Mouse (Mus musculus): ENCODE results near the gene Mbnl2. TPM values are rescaled to one million over a fixed set of nuclear protein-coding genes. Genes with fewer than 3 reads are reported as not detected.
A peak's percentile ranks its signal among the peaks of the same experiment; 100 is the strongest.

Gene Mbnl2
- polyA plus RNA-seq, 1 experiment from 2014 or later: 35.1 TPM

DNA sequence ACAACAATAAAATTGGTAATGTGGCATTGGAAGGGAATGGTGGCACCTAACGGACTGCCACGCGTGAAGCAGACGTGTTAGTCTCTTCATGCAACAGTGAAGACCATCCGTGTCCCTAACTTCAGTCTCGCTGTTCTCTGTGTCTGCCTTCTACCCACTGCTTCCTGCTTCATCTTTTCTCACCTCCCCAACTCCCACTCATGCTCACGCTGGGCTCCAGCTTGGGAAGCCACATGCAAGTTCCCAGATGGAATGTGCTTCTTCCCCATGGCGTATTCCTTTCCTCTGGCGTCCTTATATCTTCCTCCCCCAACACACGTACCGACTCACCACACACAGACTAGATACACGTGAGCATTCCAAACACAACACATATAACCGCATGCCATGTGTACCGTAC lies 99.3 kb downstream of the Mbnl2 start:
- 95% methylated on average over 14 of the region's 14 CpGs for WGBS
- Histone ChIP-seq H3K9ac (no peak overlapping the region), H3K27me3 (replicated peaks) (no peaks in the 10 kb centered on the region), H3K4me2 (replicated peaks) (no peak overlapping the region), H3K4me1 (no peaks in the 10 kb centered on the region), H3K9me3 (no peaks in the 10 kb centered on the region), H3K36me3 (no peaks in the 10 kb centered on the region), H3K27ac (no peak overlapping the region), H3K4me3 (no peak overlapping the region)
- ATAC-seq (ENCODE audit: low FRiP score, low read depth): no peak

DNA sequence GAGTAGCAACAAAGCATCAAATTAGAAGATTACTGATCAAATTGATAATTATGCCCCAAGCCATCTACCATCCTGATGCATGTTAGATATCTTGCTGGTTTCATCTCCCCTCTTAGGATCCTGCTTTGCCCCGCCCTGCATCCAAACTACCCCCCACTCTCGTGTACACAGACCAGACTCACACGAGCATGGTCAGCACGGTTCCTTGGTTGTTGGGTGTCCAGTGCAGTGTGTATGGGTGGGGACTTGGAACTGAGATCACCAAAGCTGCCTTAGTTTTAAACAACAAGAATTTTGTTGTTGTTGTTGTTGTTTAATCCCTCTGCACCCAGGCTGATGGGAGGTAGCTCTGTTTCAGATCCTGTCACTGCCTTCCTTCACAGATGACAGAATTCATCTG lies 101.7 kb downstream of the Mbnl2 start:
- Histone ChIP-seq H3K9me3 (no peaks in the 10 kb centered on the region), H3K4me1 (no peaks in the 10 kb centered on the region), H3K36me3 (no peaks in the 10 kb centered on the region)

DNA sequence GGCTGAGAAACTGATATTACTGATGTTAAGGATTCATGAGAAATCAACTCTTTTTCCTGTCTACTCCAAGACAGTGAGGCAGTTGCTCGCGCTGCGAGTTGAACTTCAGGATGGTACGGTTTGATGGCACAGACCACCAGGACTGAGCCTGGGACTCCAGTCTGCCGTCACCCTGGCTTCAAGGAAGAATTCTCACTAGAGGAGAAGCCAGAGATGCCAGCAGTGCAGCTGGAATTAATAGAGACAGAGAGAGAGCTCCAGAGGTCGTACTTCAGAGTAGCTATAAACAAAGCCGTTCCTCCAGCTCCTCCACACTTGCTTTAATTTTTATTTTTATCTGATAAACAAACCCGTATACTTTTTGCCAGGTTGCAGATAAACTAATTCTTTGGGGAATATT lies 102.5 kb downstream of the Mbnl2 start:
- no peak overlapping the region for H3K27ac ChIP-seq
- no peak overlapping the region for H3K4me2 ChIP-seq (replicated peaks)
- H3K27me3 ChIP-seq (replicated peaks): no peaks in the 10 kb centered on the region
- WGBS: 82% methylated on average over 8 of the region's 8 CpGs
- H3K9ac ChIP-seq: no peak overlapping the region
- no peak for ATAC-seq (ENCODE audit: low FRiP score, low read depth)
- H3K4me1 ChIP-seq: no peaks in the 10 kb centered on the region
- H3K36me3 ChIP-seq: no peaks in the 10 kb centered on the region
- no peaks in the 10 kb centered on the region for H3K9me3 ChIP-seq
- no peak overlapping the region for H3K4me3 ChIP-seq

More for the DNA sequence above, 101.7 kb downstream of the Mbnl2 start:
- Histone ChIP-seq H3K27ac (no peak overlapping the region), H3K27me3 (replicated peaks) (no peaks in the 10 kb centered on the region), H3K9ac (no peak overlapping the region), H3K4me2 (replicated peaks) (no peak overlapping the region), H3K4me3 (no peak overlapping the region)
- WGBS: 91% methylated on average over 4 of the region's 4 CpGs
- no peak for ATAC-seq (ENCODE audit: low FRiP score, low read depth)

DNA sequence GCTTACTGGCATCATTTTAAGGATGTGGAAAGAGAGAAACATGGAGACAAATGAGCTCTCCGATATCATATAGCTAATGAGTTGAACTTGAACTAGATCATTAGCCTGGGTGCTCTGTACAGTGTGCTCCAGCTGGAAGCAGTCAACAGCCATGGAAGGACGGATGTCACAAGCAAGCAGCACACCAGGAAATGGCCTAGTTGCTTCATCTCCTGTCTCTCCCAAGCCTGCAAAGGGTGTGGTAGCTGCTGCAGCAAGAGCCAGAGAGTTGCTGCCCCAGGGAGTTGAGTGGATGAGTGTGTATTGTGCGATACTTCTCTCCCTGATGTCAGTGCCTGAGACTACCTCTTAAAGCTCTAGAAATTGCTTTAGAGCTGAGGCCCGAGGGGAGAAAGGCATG lies 104.2 kb downstream of the Mbnl2 start:
- Histone ChIP-seq H3K9me3 (no peaks in the 10 kb centered on the region), H3K4me2 (replicated peaks) (no peak overlapping the region), H3K4me1 (no peaks in the 10 kb centered on the region), H3K27me3 (replicated peaks) (no peaks in the 10 kb centered on the region), H3K9ac (no peak overlapping the region), H3K27ac (no peak overlapping the region), H3K36me3 (no peaks in the 10 kb centered on the region), H3K4me3 (no peak overlapping the region)
- WGBS: 79% methylated on average over 4 of the region's 4 CpGs
- ATAC-seq (ENCODE audit: low FRiP score, low read depth): no peak

DNA sequence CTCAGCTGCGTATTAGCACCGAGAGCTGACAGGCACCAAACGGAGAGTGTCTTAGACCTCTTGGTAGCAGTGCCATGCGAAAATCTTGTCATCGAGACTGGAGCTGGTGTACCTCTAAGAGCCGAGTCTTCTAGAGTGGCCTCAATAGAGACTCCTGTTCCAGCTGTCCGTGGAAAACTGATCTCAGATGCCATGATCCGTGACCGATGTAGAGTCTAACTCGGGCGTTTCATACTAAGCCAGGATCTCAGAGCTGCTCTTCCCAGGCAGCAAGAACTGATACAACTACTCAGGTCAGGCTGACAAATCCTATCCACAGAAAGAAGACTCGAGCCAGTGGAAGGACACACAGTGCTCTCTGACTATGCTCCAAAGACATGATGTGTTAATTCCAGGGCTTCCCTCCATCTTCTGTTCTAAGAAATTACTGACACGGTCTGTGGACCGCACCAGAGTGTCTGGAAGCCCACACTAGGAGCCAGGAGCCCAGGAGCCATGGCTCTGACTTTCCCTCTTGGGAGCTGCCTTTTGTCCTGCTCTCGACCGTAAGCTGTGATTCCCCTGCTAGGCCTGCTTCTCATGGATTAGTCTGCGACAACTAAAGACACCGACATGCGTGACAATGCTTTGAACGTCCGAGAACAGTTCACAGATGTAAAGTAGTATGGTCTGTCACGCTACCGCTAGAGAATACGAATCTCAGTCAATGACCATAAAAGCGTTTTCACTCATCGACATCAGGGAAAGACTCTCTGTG lies 106.1 kb downstream of the Mbnl2 start:
- Histone ChIP-seq H3K9me3 (no peaks in the 10 kb centered on the region), H3K27me3 (replicated peaks) (no peaks in the 10 kb centered on the region), H3K27ac (no peak overlapping the region), H3K9ac (no peak overlapping the region), H3K36me3 (no peaks in the 10 kb centered on the region), H3K4me2 (replicated peaks) (no peak overlapping the region), H3K4me3 (no peak overlapping the region), H3K4me1 (no peaks in the 10 kb centered on the region)
- WGBS: 84% methylated on average over 26 of the region's 26 CpGs
- no peak for ATAC-seq (ENCODE audit: low FRiP score, low read depth)

DNA sequence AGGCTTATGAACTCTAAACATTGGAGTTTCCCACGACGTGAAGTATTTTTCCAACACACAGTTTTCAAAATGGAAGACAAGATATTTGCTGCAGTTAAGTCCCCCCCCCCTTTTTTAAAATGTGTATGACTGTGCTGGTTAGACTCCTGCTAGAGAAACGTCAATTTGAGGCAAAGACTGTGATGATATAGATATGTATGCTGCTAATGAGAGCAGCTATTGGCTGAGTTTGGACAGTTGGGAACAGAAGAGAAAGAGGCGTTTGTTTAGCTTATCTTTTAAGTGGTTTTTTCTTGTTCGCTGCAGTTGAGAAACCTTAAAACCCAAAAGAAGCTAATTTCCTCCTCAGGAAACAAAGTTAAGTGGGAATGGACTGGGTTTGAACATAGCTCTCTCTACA lies 106.7 kb downstream of the Mbnl2 start:
- ATAC-seq (ENCODE audit: low FRiP score, low read depth): no peak
- no peak overlapping the region for H3K4me2 ChIP-seq (replicated peaks)
- H3K27me3 ChIP-seq (replicated peaks): no peaks in the 10 kb centered on the region
- no peaks in the 10 kb centered on the region for H3K9me3 ChIP-seq
- H3K9ac ChIP-seq: no peak overlapping the region
- no peaks in the 10 kb centered on the region for H3K36me3 ChIP-seq
- H3K27ac ChIP-seq: no peak overlapping the region
- H3K4me1 ChIP-seq: no peaks in the 10 kb centered on the region
- 89% methylated on average over 5 of the region's 5 CpGs for WGBS
- no peak overlapping the region for H3K4me3 ChIP-seq

DNA sequence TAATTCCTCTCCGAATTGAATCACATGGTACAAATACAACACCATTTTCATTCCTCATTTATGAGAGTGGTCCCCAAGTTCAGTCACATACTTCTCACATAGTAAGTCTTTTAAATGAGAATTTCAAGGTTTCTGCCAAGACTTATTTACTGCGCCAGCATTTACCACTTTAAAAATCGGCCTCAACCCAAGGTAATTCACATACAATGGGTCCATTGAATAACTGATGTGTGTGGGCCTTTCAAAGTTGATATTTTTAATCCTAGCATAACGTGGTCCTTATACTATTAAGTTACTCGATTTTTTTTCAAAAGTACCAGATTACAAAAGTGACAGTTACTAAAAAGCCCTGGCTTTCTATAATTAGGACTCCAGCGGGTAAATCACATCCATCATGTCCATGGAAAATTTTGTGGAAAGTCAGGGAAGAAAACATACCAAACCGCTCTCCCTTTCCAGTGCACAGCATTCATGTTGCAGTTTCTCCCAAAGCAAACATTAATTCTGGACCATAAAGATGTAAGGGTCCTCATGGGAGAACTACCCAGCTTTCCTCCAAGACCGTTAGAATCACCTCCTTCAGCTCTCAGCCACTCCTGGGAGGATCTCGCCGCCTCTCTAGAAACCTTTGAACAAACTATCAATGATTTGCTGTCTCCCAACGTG lies 107.8 kb downstream of the Mbnl2 start:
- Histone ChIP-seq H3K27ac (no peak overlapping the region), H3K4me2 (replicated peaks) (no peak overlapping the region), H3K9ac (no peak overlapping the region), H3K36me3 (no peaks in the 10 kb centered on the region), H3K27me3 (replicated peaks) (no peaks in the 10 kb centered on the region), H3K4me1 (no peaks in the 10 kb centered on the region), H3K4me3 (no peak overlapping the region), H3K9me3 (no peaks in the 10 kb centered on the region)
- ATAC-seq (ENCODE audit: low FRiP score, low read depth): no peak
- 62% methylated on average over 11 of the region's 11 CpGs for WGBS

DNA sequence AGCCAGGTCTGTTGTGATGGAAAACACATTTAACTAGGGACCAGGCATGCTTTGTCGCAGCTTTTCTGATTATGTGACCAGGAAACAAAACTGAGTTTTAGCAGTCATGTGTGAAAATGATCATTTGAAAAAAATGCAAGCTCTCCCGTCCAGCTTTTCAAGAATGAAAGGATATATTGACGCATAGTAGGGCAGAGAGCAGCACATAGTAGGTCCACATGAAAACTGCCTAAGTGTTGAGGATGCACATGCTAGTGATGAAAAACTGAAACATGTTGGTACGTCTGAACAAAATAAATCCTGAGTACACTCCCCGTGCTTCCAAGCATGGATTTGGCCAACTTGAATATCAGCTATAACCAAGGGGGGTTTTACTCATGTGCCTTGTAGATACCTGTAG lies 109.1 kb downstream of the Mbnl2 start:
- no peak overlapping the region for H3K27ac ChIP-seq
- H3K4me2 ChIP-seq (replicated peaks): no peak overlapping the region
- ATAC-seq (ENCODE audit: low FRiP score, low read depth): no peak
- H3K9me3 ChIP-seq: no peaks in the 10 kb centered on the region
- no peak overlapping the region for H3K9ac ChIP-seq
- 94% methylated on average over 5 of the region's 5 CpGs for WGBS
- peaks cover 10% of the 10 kb centered on the region; the same call in 1 of the 2 replicates for H3K4me1 ChIP-seq
- H3K36me3 ChIP-seq: peaks cover 1% of the 10 kb centered on the region; the same call in 1 of the 2 replicates
- H3K4me3 ChIP-seq: no peak overlapping the region
- no peaks in the 10 kb centered on the region for H3K27me3 ChIP-seq (replicated peaks)

DNA sequence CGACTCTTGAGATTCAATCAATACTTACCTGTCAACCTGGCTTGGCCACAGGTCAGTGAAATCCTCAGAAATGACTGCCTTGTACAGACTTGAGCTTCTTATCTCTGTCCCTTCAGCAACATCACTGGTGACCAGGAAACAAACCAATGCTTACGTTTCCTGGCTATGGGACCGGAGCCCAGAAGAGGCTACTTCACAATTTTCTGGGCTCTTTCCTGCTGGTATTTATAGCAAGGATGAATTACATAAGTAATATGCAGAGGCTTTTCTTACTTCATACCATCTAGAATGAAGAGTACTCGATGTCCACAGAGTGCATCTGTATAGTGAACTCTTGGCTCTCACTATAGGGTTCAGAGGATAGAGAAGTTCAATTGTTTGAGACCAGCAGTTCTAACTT lies 111.8 kb downstream of the Mbnl2 start:
- peaks cover 11% of the 10 kb centered on the region; the same call in 1 of the 2 replicates for H3K4me1 ChIP-seq
- no peak overlapping the region for H3K4me2 ChIP-seq (replicated peaks)
- no peaks in the 10 kb centered on the region for H3K27me3 ChIP-seq (replicated peaks)
- no peak overlapping the region for H3K27ac ChIP-seq
- 91% methylated on average over 4 of the region's 4 CpGs for WGBS
- H3K9me3 ChIP-seq: no peaks in the 10 kb centered on the region
- H3K9ac ChIP-seq: no peak overlapping the region
- ATAC-seq (ENCODE audit: low FRiP score, low read depth): no peak
- H3K4me3 ChIP-seq: no peak overlapping the region
- H3K36me3 ChIP-seq: peaks cover 10% of the 10 kb centered on the region; the same call in 1 of the 2 replicates

DNA sequence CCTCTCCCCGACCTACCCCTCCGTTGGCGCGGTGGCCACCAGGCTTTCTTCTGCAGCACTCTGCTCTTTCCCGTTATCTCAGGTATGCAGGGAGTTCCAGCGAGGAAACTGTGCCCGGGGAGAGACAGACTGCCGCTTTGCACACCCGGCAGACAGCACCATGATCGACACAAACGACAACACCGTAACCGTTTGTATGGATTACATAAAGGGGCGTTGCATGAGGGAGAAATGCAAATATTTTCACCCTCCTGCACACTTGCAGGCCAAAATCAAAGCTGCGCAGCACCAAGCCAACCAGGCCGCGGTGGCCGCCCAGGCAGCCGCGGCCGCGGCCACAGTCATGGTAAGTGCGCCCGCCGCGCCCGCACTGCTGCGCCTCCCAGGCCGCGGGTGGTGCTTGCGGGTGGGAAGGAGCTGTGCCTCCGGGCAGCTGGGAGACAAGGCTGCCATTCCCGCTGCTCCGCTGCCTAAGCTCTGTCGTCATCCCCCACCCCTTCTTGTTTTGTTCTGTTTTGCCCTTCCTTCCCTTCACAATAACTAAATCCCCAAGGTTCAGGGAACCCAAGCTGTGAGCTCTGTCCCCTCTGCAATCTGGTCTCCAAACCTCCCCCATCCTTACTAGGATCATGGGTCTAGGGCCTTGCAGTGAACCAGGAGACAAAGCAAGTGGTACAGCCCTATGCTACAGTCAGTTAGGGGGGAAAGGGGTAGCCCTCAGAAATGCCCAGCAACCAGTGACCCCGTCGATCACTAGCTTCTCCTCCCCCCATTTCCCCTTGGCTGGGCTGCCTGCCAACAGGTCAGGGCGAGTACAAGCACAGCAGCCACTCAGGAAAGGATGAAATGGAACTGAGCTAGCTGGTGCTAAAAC lies 113.6 kb downstream of the Mbnl2 start:
- Histone ChIP-seq H3K9ac (peak overlapping the region; percentile 54; the same call in 1 of the 2 replicates), H3K4me2 (replicated peaks) (peak overlapping the region; percentile 62), H3K36me3 (peaks cover 10% of the 10 kb centered on the region; the same call in 1 of the 2 replicates), H3K27me3 (replicated peaks) (no peaks in the 10 kb centered on the region), H3K4me1 (peaks cover 11% of the 10 kb centered on the region; the same call in 1 of the 2 replicates), H3K27ac (no peak overlapping the region), H3K9me3 (no peaks in the 10 kb centered on the region), H3K4me3 (peak overlapping the region; percentile 27)
- ATAC-seq (ENCODE audit: low FRiP score, low read depth): peak; percentile 83
- WGBS: 7% methylated on average over 37 of the region's 38 CpGs

DNA sequence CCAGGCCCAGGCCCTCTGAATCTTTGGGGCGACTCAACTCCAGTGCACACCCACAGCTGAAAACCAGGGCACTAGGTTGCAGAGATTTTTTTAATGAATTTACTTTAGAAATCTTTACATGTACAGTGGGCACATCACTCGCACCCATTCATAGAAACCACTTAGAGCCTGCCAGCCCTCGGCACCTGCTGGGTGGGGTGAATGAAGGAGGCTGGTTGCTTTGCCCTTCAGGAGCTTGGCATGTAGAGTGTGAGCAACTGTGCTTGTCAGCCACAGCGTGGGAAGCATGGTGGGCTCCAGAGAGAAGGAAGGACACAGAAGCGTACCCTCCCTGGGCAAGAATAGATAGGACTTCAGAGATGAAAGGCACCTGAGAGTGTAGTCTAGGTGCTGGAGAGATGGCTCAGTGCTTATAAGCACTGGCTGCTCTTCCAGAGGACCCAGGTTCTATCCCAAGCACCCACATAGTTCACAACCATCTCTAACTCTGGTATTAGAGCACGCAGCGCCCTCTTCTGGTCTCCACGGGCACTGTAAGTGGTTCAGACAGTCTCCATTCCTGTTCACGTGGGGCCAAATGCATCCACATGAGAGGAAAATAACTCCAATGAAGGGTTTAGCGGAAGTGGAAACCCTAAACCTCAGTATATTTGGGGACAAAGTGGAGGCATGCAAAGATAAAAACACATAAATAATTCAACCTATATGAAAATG lies 114.9 kb downstream of the Mbnl2 start:
- Histone ChIP-seq H3K9ac (no peak overlapping the region), H3K9me3 (no peaks in the 10 kb centered on the region), H3K27me3 (replicated peaks) (no peaks in the 10 kb centered on the region), H3K4me1 (peaks cover 11% of the 10 kb centered on the region; the same call in 1 of the 2 replicates), H3K27ac (no peak overlapping the region), H3K4me2 (replicated peaks) (no peak overlapping the region), H3K36me3 (peaks cover 10% of the 10 kb centered on the region; the same call in 1 of the 2 replicates), H3K4me3 (no peak overlapping the region)
- ATAC-seq (ENCODE audit: low FRiP score, low read depth): no peak
- 93% methylated on average over 10 of the region's 10 CpGs for WGBS
